Mouse (Mus musculus): Measurements from ENCODE around the gene Fem1b. TPM values are rescaled to one million over a fixed set of nuclear protein-coding genes. Genes with fewer than 3 reads are reported as not detected.
"Not testable (repeated sequence)": the region's sequence is repeated elsewhere in the genome, so short reads cannot be mapped to it uniquely, and the experiment has no call there.

Fem1b gene
- 34.5 and 41.0 TPM in 2 replicates for polyA plus RNA-seq (2016; fragmentation: Nextera tagmentation; extraction: Ambion mirVana)

DNA sequence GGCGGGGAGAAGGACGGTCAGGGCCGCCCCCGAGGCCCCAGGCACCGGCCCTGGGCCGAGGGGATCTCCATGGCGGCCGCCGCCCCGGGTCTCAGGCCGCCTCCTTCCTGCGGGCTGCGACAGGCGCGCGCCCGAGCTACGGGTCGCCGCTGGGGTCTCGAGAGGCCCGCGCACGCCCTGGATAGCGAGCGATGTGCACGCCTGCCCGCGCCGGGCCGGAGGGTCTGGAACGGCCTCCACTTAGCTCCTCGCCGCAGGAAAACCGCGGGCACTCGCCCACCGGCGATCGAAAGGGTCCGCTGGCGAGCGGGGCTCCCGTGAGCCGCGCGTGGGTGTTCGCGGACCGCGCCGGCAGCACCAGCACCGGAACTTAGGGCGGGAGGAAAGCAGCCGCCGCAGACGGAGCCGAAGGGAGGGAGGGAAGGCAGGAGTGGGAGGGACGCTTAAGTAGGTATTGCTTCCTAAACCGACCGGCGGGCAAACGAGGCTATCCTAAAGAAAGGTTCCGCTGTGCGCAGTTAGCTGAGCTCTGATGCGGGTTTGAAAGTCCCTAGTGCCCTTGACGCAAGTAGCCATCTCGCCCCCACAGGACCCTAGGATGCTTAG lies at the start of gene Fem1b:
Fem1b (minus strand) TSS at position 419 of the 606 bp plus-strand sequence.
- Histone ChIP-seq H3K36me3 (no peaks in the 10 kb centered on the region), H3K27ac (replicated peaks) (peak within 1 kb of the TSS; percentile 99), H3K4me3 (peak within 1 kb of the TSS; percentile 92), H3K4me1 (peaks cover 44% of the 10 kb centered on the region), H3K27me3 (ENCODE audit: low read depth, poor library complexity, severe bottlenecking) (no peaks in the 10 kb centered on the region), H3K9me3 (replicated peaks) (no peaks in the 10 kb centered on the region)
- peak; percentile 91 for DNase-seq (ENCODE audit: low spot score)
- under 1% methylated on average over 68 of the region's 68 CpGs for WGBS

DNA sequence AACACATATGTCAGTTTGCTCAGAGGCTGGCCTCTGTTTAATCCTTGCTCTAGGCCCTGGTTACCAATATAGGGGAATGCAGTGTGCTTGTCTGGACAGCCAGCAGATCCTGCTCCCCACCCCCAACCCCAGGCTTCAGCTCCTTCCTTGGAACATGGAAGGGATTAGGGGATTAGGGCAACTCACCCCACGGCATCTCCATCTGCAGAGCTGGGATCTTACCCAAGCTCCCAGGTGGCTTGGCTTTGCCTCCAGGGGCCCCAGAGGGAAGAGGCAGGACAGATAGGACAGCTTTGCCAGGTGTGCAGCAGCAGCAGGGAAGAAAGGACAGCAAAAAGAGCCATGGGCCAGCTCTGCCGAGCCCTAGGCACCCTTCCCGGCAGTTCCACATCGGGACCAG lies 49.1 kb upstream of the Fem1b start:
- no peak overlapping the region for H3K4me3 ChIP-seq
- 36% methylated on average over 4 of the region's 4 CpGs for WGBS
- DNase-seq (ENCODE audit: low spot score), result no peak
- no peaks in the 10 kb centered on the region for H3K36me3 ChIP-seq
- H3K27me3 ChIP-seq (ENCODE audit: low read depth, poor library complexity, severe bottlenecking), result no peaks in the 10 kb centered on the region
- no peak overlapping the region for H3K27ac ChIP-seq (replicated peaks)
- H3K4me1 ChIP-seq, result peaks cover 27% of the 10 kb centered on the region
- H3K9me3 ChIP-seq (replicated peaks), result no peaks in the 10 kb centered on the region

DNA sequence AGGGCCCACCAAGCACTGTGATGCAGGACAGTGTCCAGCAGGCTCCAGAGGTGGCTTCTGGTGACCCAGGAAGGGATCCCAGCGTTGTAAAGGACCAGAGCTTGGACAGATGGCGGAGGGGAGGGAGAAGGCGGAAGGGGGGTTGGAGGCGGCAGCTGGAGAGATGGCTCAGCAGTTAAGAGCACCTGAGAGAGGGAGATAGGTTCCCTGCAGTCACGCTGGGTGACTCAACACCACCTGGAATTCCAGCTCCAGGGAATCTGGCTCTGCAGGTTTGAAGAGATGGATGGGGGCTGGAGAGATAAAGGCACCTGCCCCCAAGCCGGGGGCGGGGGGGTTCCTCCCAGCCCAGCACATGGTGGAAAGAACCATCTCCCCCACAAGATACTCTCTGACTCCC lies 48.4 kb upstream of the Fem1b start:
- H3K27ac ChIP-seq (replicated peaks); H3K36me3 ChIP-seq; H3K4me3 ChIP-seq; DNase-seq (ENCODE audit: low spot score); H3K27me3 ChIP-seq (ENCODE audit: low read depth, poor library complexity, severe bottlenecking); H3K9me3 ChIP-seq (replicated peaks): not testable (repeated sequence)
- peaks cover 27% of the 10 kb centered on the region for H3K4me1 ChIP-seq
- 66% methylated on average over 7 of the region's 7 CpGs for WGBS

DNA sequence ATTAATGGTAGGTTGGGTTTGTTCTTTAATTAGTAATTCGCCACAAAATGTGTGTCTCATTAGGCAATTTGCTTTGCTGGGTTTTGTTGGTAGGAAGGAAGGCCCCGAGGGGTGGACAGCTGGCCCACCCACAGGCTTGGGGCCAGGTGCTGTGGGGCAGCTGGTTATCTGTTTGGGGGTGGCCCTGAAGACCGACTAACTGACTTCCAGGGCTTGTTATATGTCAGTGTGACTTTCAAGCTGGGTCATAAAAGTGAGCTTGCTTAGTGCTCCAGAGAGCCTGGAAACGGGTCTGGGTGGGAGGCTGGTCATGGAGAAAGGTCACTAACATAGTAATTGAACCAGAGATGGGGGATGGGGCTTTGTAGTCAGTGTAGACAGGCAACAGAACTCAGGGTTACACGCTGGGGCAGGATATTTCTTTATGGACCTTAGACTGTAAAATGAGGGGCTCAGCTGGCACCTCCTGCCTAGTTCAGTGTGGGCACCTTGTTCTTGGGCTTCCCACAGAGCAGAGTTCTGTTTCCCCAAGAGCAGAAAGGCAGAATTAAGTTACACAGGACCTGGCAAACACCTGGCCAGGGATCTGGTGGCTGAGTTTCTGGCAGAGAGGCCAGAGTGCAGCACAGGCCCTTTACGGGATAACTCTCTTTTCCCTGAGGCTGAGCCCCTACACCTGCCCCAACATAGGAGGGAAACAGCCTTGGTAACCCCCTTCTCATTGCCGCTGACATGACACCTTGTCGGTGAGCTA lies 46.7 kb upstream of the Fem1b start:
- Histone ChIP-seq H3K4me3 (no peak overlapping the region), H3K27me3 (ENCODE audit: low read depth, poor library complexity, severe bottlenecking) (no peaks in the 10 kb centered on the region), H3K27ac (replicated peaks) (peak overlapping the region; percentile 55; the same call in 1 of the 2 replicates), H3K36me3 (no peaks in the 10 kb centered on the region), H3K4me1 (peaks cover 31% of the 10 kb centered on the region), H3K9me3 (replicated peaks) (no peaks in the 10 kb centered on the region)
- DNase-seq (ENCODE audit: low spot score), result no peak
- 70% methylated on average over 8 of the region's 8 CpGs for WGBS

GRCm38 (mm10) chr9:62857719-62858261 lies 46.1 kb upstream of the Fem1b start, which contains the start of gene Calml4:
Gene Calml4 (plus strand): TSS chr9:62858080.
- no peak for DNase-seq (ENCODE audit: low spot score)
- Histone ChIP-seq H3K4me1 (peaks cover 31% of the 10 kb centered on the region), H3K9me3 (replicated peaks) (no peaks in the 10 kb centered on the region), H3K27me3 (ENCODE audit: low read depth, poor library complexity, severe bottlenecking) (no peaks in the 10 kb centered on the region), H3K27ac (replicated peaks) (peak within 1 kb of the TSS; percentile 55), H3K4me3 (no peak within 1 kb of the TSS), H3K36me3 (no peaks in the 10 kb centered on the region)
- WGBS, result 65% methylated on average over 20 of the region's 20 CpGs

- no peak overlapping the region for H3K4me3 ChIP-seq
- no peaks in the 10 kb centered on the region for H3K36me3 ChIP-seq
- DNase-seq (ENCODE audit: low spot score), result no peak
- H3K4me1 ChIP-seq, result peaks cover 31% of the 10 kb centered on the region
- 0 out of 2 replicates have a peak overlapping the region, but pooled peaks have one; percentile 55 for H3K27ac ChIP-seq (replicated peaks)
- H3K9me3 ChIP-seq (replicated peaks), result no peaks in the 10 kb centered on the region
- no peaks in the 10 kb centered on the region for H3K27me3 ChIP-seq (ENCODE audit: low read depth, poor library complexity, severe bottlenecking)
- 87% methylated on average over 9 of the region's 9 CpGs for WGBS
These were observed 45.5 kb upstream of the Fem1b start for GRCm38 (mm10) chr9:62857216-62857615.

DNA sequence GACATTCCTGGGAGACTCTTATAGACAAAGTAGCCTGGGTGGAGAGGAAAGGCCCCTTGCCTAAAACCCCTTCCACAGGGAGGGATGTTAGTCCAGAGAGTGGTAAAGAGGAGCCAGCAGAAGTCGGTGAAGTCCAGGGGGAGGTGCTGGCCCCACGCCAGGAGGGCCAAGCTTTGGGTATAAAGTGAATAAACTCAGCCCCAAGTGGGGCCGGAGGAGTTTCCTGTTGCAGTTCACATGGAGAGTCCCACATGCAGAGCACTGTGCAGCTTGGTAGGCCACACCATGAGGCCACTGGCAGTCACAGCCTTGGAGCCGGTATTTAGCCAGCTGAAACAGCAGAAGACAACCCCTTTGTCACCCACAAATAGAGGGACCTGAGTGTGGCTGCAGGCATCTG lies 42.7 kb upstream of the Fem1b start:
- Histone ChIP-seq H3K4me3 (no peak overlapping the region), H3K4me1 (peaks cover 33% of the 10 kb centered on the region), H3K36me3 (peaks cover 8% of the 10 kb centered on the region; the same call in 1 of the 2 replicates), H3K27me3 (ENCODE audit: low read depth, poor library complexity, severe bottlenecking) (no peaks in the 10 kb centered on the region), H3K9me3 (replicated peaks) (no peaks in the 10 kb centered on the region), H3K27ac (replicated peaks) (no peak overlapping the region)
- WGBS, result 71% methylated on average over 4 of the region's 4 CpGs
- no peak for DNase-seq (ENCODE audit: low spot score)

DNA sequence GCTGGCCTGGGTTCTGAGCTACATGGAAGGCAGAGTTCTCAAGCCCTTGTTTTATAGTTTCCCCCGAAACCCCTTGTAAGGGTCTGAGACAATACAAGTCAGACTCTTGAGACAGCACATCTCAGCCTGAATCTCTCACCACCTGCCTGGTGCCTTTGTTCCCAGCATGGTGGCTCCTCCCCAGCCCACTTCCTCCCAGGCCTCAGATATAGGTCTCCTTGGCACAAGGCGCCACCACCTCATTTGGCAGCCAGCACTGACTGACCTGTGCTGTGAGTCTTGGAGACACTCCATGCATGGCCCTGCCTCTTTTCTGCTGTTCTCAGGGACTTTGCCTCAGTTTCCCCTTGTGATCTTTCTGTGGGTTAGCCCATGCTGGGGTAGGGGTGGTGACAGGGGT lies 39.8 kb upstream of the Fem1b start:
- peak overlapping the region; percentile 59; the same call in 1 of the 2 replicates for H3K27ac ChIP-seq (replicated peaks)

GRCm38 (mm10) chr9:62848641-62849040 lies 36.9 kb upstream of the Fem1b start:
- peaks cover 8% of the 10 kb centered on the region; the same call in 1 of the 2 replicates for H3K36me3 ChIP-seq
- WGBS, result 84% methylated on average over 3 of the region's 3 CpGs
- no peaks in the 10 kb centered on the region for H3K27me3 ChIP-seq (ENCODE audit: low read depth, poor library complexity, severe bottlenecking)
- no peak overlapping the region for H3K4me3 ChIP-seq
- H3K4me1 ChIP-seq, result peaks cover 26% of the 10 kb centered on the region
- no peak for DNase-seq (ENCODE audit: low spot score)
- H3K9me3 ChIP-seq (replicated peaks), result no peaks in the 10 kb centered on the region
- no peak overlapping the region for H3K27ac ChIP-seq (replicated peaks)

More for the DNA sequence above, 39.8 kb upstream of the Fem1b start:
- Histone ChIP-seq H3K9me3 (replicated peaks) (no peaks in the 10 kb centered on the region), H3K27me3 (ENCODE audit: low read depth, poor library complexity, severe bottlenecking) (no peaks in the 10 kb centered on the region), H3K4me3 (no peak overlapping the region), H3K4me1 (peaks cover 23% of the 10 kb centered on the region), H3K36me3 (peaks cover 8% of the 10 kb centered on the region; the same call in 1 of the 2 replicates)
- WGBS, result 70% methylated on average over 2 of the region's 2 CpGs
- no peak for DNase-seq (ENCODE audit: low spot score)

GRCm38 (mm10) chr9:62847694-62848093 lies 36.0 kb upstream of the Fem1b start:
- WGBS, result 5% methylated on average over 3 of the region's 3 CpGs
- 0 out of 2 replicates have a peak overlapping the region, but pooled peaks have one; percentile 0 for H3K27ac ChIP-seq (replicated peaks)
- H3K9me3 ChIP-seq (replicated peaks), result no peaks in the 10 kb centered on the region
- no peaks in the 10 kb centered on the region for H3K27me3 ChIP-seq (ENCODE audit: low read depth, poor library complexity, severe bottlenecking)
- H3K4me3 ChIP-seq, result no peak overlapping the region
- peaks cover 30% of the 10 kb centered on the region for H3K4me1 ChIP-seq
- peak; percentile 90 for DNase-seq (ENCODE audit: low spot score)
- peaks cover 8% of the 10 kb centered on the region; the same call in 1 of the 2 replicates for H3K36me3 ChIP-seq

DNA sequence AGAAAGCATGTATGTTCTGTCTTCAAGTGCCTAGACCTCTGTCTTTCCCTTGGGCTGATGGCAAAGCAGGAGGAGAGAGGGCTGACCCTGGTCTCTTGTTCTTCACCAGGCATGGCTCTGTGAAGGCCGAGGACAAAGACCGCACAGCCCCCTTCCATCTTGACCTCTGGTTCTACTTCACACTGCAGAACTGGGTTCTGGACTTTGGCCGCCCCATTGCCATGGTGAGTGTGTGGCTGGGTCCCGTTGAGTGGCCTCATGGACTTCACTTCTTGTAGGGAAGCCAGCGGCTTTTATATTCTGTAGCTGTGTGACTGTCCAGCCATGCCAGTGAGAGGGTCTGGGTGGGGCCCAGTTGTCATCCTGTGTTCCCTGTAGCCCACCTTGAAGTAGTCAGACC lies 32.7 kb upstream of the Fem1b start:
- H3K36me3 ChIP-seq, result no peaks in the 10 kb centered on the region
- peaks cover 32% of the 10 kb centered on the region for H3K4me1 ChIP-seq
- no peak for DNase-seq (ENCODE audit: low spot score)
- no peak overlapping the region for H3K4me3 ChIP-seq
- 88% methylated on average over 5 of the region's 5 CpGs for WGBS
- peaks cover 5% of the 10 kb centered on the region for H3K27me3 ChIP-seq (ENCODE audit: low read depth, poor library complexity, severe bottlenecking)
- H3K27ac ChIP-seq (replicated peaks), result no peak overlapping the region
- H3K9me3 ChIP-seq (replicated peaks), result no peaks in the 10 kb centered on the region

GRCm38 (mm10) chr9:62843356-62844024 lies 31.8 kb upstream of the Fem1b start:
- peaks cover 5% of the 10 kb centered on the region for H3K27me3 ChIP-seq (ENCODE audit: low read depth, poor library complexity, severe bottlenecking)
- 74% methylated on average over 10 of the region's 10 CpGs for WGBS

More at GRCm38 (mm10) chr9:62843356-62844024, 31.8 kb upstream of the Fem1b start:
- Histone ChIP-seq H3K9me3 (replicated peaks) (no peaks in the 10 kb centered on the region), H3K36me3 (no peaks in the 10 kb centered on the region), H3K4me3 (no peak overlapping the region), H3K4me1 (peaks cover 42% of the 10 kb centered on the region), H3K27ac (replicated peaks) (no peak overlapping the region)
- DNase-seq (ENCODE audit: low spot score), result no peak

Measured in midbrain, embryonic 10.5 days (tissue).